Mouse (Mus musculus): ENCODE data around the gene Arrdc5.
"Not testable (repeated sequence)": the region's sequence is repeated elsewhere in the genome, so short reads cannot be mapped to it uniquely, and the experiment has no call there.

The Arrdc5 gene

GRCm38 (mm10) chr17:56276643-56277566 is 23.2 kb downstream of the Arrdc5 start, which contains the start of gene Ticam1:
Ticam1 (minus strand) TSS chr17:56276786.
- DNase-seq (ENCODE audit: low spot score): peak; percentile 72

- DNase-seq (ENCODE audit: low spot score): no peak
Measured at GRCm38 (mm10) chr17:56275842-56276480, 24.1 kb downstream of the Arrdc5 start.

GRCm38 (mm10) chr17:56273986-56274385 is 26.1 kb downstream of the Arrdc5 start:
- DNase-seq (ENCODE audit: low spot score): no peak

DNA sequence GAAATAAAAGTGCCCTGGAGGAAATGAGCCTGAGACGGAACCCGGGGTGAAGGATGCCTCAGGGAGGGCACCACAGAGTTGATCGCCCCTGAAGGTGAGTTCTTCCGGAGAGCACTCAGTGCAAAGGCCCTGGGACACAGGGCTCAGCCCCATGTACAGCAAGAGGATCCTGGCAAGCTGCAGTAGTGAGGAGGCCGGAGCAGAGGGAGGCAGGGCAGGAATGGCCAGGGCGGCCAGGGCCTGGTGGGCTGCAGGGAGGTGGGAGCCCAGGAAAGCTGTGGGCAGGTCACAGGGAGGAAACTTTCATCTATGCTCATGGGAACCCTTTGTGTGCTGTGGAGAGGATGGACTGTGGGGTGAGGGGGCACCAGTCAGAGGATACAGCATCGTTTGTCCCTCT is 26.6 kb downstream of the Arrdc5 start:
- DNase-seq (ENCODE audit: low spot score): no peak

GRCm38 (mm10) chr17:56272644-56273043 is 27.4 kb downstream of the Arrdc5 start:
- no peak for DNase-seq (ENCODE audit: low spot score)

GRCm38 (mm10) chr17:56271609-56272253 is 28.4 kb downstream of the Arrdc5 start:
- DNase-seq (ENCODE audit: low spot score): no peak

DNA sequence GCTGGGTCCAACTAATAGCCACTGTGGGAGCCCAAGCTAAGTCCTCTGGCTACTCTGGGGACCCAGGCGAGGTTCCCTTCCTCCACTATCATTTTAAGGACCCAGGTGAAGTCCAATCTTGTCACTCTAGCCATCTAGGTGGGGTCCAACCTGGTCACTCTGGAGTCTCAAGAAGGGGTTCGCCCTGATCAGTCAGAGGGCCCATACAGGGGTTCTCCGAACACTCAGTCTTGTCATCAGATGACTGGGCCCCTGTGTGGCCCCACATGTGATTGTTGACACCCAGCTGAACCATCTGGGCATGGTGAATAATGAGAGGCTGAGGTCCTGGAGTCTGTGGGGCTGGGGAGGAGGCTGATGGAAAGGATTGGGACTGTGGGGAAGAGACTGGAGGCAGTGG is 30.3 kb downstream of the Arrdc5 start:
- no peak for DNase-seq (ENCODE audit: low spot score)

- DNase-seq (ENCODE audit: low spot score): peak; percentile 68
Measured at GRCm38 (mm10) chr17:56269153-56269630, 30.9 kb downstream of the Arrdc5 start.

GRCm38 (mm10) chr17:56266271-56266670 is 33.8 kb downstream of the Arrdc5 start:
- DNase-seq (ENCODE audit: low spot score): no peak

GRCm38 (mm10) chr17:56265869-56266268 is 34.2 kb downstream of the Arrdc5 start:
- DNase-seq (ENCODE audit: low spot score): no peak

DNA sequence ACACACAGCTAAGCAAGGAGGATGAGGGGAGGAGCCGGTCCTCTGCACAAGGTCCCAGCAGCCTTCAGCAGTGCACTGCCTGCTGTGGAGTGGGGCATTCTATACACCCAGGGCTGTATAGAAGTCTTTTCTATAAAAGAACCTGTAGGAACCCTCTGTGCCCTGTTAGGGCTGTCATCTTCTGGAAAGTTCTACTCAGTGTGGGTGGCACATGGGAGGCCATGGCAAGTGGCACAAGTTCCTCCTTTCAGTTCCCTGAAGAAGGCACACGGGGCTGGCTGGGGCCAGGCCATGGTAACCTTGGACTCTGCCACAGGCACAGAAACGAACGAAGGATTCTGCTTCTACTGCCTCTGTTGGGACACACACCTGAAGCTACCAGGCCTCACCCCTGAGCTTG is 35.1 kb downstream of the Arrdc5 start:
- DNase-seq (ENCODE audit: low spot score): no peak

DNA sequence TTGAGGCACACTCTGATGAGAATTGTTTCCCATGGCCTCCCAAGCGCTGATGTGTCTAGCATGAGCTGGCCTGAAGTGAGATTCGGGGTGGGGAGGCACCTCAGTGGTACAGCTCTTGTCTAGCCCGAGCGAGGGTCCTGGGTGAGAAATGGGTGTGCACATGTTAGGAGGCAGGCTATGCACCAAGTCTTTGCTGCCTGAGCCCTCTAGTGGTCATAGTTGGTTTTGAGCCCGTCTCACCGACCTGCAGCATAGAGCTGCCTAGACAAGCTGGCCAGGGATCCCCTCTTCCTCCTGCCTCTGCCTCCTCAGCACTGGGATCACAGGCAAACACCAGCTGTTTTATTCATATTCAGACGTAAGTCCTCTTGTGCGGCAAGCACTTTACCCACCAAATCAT is 36.1 kb downstream of the Arrdc5 start:
- peak; percentile 67 for DNase-seq (ENCODE audit: low spot score)

- DNase-seq (ENCODE audit: low spot score): no peak
Measured at GRCm38 (mm10) chr17:56262645-56263094, 37.4 kb downstream of the Arrdc5 start.

DNA sequence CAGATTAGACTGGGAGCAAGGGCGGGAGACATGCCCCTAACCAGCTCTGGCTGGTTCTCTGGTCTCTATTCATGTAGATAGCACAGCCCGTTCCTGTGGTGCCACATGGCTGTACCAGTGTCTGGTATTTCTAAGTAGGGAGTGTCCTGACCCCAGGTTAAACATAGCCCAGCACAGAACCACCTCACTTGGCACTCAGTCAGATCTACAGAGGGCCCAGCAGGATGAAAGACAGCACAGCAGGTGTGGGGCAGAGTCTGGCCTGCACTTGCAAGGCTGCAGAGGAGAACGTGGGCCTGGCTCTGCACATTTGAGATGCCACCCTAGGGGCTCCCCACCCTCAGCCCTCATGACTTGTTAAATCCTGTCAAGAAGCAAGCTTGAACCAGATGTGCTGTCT is 38.9 kb downstream of the Arrdc5 start:
- no peak for DNase-seq (ENCODE audit: low spot score)

GRCm38 (mm10) chr17:56259301-56260037 is 40.6 kb downstream of the Arrdc5 start:
- DNase-seq (ENCODE audit: low spot score): no peak

DNA sequence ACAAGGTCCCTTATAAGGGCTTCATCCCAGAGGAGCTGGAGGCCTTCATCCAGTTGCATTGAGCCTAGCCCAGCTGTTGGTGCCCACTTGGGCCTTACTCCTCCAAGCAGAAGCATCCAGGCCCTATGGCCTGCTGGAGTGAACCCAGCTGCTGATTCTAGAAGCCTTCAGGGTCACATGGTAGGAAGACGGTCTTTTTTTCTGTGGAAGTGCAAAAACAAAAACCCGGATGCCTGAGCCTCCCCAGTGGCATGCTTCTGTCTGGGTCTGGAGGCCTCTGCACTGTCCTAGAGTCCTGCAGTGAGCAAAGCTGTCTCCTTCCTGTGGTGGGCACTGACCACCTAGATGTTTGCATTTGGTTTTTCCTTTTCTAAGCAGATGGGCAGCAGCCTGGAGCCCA is 41.3 kb downstream of the Arrdc5 start:
- not testable (repeated sequence) for DNase-seq (ENCODE audit: low spot score)

GRCm38 (mm10) chr17:56258269-56258668 is 41.8 kb downstream of the Arrdc5 start:
- not testable (repeated sequence) for DNase-seq (ENCODE audit: low spot score)

DNA sequence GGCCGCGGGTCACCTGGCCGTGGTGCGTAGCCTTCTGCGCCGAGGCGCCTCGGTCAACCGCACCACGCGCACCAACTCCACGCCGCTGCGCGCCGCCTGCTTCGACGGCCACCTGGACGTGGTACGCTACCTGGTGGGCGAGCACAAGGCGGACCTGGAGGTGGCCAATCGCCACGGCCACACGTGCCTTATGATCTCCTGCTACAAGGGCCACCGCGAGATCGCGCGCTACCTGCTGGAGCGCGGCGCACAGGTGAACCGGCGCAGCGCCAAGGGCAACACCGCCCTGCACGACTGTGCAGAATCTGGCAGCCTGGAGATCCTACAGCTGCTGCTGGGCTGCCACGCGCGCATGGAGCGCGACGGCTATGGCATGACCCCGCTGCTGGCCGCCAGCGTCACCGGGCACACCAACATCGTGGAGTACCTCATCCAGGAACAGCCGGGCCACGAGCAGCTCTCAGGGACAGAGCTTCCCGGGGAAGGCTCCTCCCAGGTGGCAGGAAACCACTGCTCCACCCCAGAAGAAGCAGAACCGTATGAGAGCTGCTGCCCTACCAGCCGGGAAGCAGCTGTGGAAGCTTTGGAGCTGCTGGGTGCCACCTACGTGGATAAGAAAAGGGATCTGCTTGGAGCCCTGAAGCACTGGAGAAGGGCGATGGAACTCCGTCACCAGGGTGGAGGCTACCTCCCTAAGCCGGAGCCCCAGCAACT is 42.7 kb downstream of the Arrdc5 start:
- DNase-seq (ENCODE audit: low spot score): no peak

- peak; percentile 98 for DNase-seq (ENCODE audit: low spot score)
Measured at GRCm38 (mm10) chr17:56256239-56256881, 43.7 kb downstream of the Arrdc5 start, which contains the start of gene Fem1a. Fem1a (plus strand) TSS chr17:56256810.

GRCm38 (mm10) chr17:56255863-56256238 is 44.2 kb downstream of the Arrdc5 start:
- DNase-seq (ENCODE audit: low spot score): peak; percentile 98

DNA sequence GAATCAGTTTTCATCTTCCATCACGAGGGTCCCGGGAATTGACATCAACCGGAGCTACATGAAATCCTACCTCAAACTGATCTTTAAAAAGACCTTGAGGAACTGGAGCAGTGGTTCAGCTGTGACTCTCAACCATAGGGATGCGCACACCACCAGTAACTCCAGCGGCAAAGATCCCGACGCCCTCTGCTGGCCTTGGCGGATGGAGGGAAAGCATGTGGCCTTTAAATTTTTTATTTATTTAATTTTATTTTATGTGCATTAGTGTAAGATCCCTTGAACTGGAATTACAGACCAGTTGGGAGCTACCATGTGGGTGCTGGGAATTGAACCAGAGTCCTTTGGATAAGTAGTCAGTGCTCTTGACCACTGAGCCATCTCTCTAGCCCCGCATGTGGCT is 44.7 kb downstream of the Arrdc5 start:
- peak; percentile 52 for DNase-seq (ENCODE audit: low spot score)
